Mouse (Mus musculus): Measurements from ENCODE around the gene Kbtbd12. TPM values are rescaled to one million over a fixed set of nuclear protein-coding genes. Genes with fewer than 3 reads are reported as not detected.

Kbtbd12 gene
- polyA plus RNA-seq, 1 experiment from 2014 or later: 6.4 TPM

DNA sequence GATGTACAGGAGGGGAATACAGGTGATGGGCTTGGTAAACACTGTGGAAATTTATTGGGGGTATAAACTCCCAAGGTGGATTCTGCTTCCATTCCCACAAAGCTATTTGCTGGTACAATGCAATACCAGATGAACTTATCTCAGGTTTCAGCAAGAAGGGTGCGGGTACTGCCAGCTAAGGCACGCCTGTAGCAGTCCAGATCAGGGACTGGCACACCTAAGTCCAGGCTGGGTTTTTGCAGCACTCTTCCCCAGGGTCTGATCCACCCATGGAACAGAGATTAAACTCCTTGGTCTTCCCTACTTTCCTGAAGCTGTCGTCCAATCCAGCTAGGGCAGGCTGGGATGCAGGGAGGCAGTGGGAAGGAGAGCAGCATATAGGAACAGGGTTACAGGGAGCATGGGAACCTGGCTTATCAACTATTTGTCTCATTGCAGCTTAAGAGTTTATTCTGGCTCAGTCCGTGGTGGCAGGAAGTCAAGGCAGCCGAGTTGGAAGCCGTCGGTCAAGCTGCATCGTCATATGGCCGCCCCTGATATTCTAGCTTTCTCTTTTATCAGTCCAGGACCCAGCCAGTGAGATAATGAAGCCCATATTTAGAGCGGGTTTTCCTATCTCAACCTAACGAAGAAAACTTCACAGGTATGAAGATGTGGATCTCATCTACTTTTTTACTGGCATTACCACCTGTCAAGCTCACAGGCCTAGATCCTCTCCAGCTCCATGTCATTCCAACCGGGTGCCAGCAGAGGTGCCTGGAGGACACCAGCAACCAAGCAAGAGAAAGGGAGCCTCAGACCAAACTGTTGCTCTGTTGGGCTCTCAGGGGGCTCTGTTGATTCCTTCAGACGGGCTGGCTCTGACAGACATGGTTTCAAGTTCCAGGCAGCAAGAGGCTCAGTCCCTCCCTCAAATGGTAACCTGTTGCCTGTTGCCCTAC is 135.4 kb downstream of the Kbtbd12 start:
- no peak for DNase-seq (ENCODE audit: low spot score)
- 41% methylated on average over 13 of the region's 13 CpGs for WGBS
- peaks cover 69% of the 10 kb centered on the region for H3K36me3 ChIP-seq
- H3K27ac ChIP-seq: peak overlapping the region; percentile 37; the same call in 1 of the 2 replicates
- H3K4me1 ChIP-seq: peaks cover 32% of the 10 kb centered on the region
- H3K4me3 ChIP-seq: no peak overlapping the region
- no peaks in the 10 kb centered on the region for H3K9me3 ChIP-seq
- no peaks in the 10 kb centered on the region for H3K27me3 ChIP-seq (ENCODE audit: insufficient read depth, poor library complexity, severe bottlenecking)

DNA sequence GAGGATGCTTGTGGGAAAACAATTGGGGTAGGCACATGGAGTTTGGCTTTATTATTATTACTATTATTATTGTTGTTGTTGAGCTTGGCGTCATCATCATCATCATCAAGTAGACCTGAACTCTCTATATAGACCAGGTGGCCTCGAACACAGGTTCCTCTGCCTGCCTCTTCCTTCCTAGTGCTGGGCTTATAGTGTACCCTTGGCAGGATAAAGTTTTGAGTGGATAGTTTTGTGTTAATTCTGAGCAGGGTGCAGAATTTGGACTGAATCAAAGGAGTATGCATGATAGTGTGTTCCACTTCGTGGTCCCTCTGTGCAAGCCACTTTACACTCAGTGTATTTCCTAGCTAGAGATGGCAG is 137.4 kb downstream of the Kbtbd12 start:
- peaks cover 67% of the 10 kb centered on the region for H3K36me3 ChIP-seq
- WGBS: 4% methylated on average over 3 of the region's 3 CpGs
- DNase-seq (ENCODE audit: low spot score): no peak
- no peaks in the 10 kb centered on the region for H3K27me3 ChIP-seq (ENCODE audit: insufficient read depth, poor library complexity, severe bottlenecking)
- H3K4me3 ChIP-seq: peak overlapping the region; percentile 66
- H3K27ac ChIP-seq: peak overlapping the region; percentile 80
- H3K4me1 ChIP-seq: peaks cover 32% of the 10 kb centered on the region
- no peaks in the 10 kb centered on the region for H3K9me3 ChIP-seq

- Histone ChIP-seq H3K9me3 (no peaks in the 10 kb centered on the region), H3K4me1 (peaks cover 32% of the 10 kb centered on the region), H3K27ac (peak overlapping the region; percentile 80), H3K27me3 (ENCODE audit: insufficient read depth, poor library complexity, severe bottlenecking) (no peaks in the 10 kb centered on the region), H3K36me3 (peaks cover 62% of the 10 kb centered on the region), H3K4me3 (peak overlapping the region; percentile 66)
- DNase-seq (ENCODE audit: low spot score): no peak
- WGBS: 2% methylated on average over 76 of the region's 76 CpGs
These were observed 138.0 kb downstream of the Kbtbd12 start for GRCm38 (mm10) chr6:88499481-88500404.

Other genes with a start within 250 kb of the Kbtbd12 start
- 26.4 and 29.1 TPM in 2 replicates for gene Eefsec, start 191.4 kb downstream of the Kbtbd12 start, polyA plus RNA-seq (2016; fragmentation: Nextera tagmentation; extraction: Ambion mirVana)
- gene Ruvbl1, start 172.5 kb downstream of the Kbtbd12 start, polyA plus RNA-seq (2016; fragmentation: Nextera tagmentation; extraction: Ambion mirVana): 115 and 169 TPM in 2 replicates
- 234 and 235 TPM in 2 replicates for gene Sec61a1, start 119.0 kb downstream of the Kbtbd12 start, polyA plus RNA-seq (2016; fragmentation: Nextera tagmentation; extraction: Ambion mirVana)
- gene Mgll, start 86.5 kb upstream of the Kbtbd12 start, polyA plus RNA-seq (2016; fragmentation: Nextera tagmentation; extraction: Ambion mirVana): 5.4 and 6.4 TPM in 2 replicates
- 20.9 and 23.5 TPM in 2 replicates for gene Abtb1, start 204.0 kb upstream of the Kbtbd12 start, polyA plus RNA-seq (2016; fragmentation: Nextera tagmentation; extraction: Ambion mirVana)
- 26.7 and 28.6 TPM in 2 replicates for gene Podxl2, start 237.1 kb upstream of the Kbtbd12 start, polyA plus RNA-seq (2016; fragmentation: Nextera tagmentation; extraction: Ambion mirVana)